Mouse (Mus musculus): ENCODE data around the gene Glt1d1. TPM values are rescaled to one million over a fixed set of nuclear protein-coding genes. Genes with fewer than 3 reads are reported as not detected.
"Not testable (repeated sequence)": the region's sequence is repeated elsewhere in the genome, so short reads cannot be mapped to it uniquely, and the experiment has no call there.

Glt1d1 gene
- total RNA-seq, 2 experiments from 2014 or later = not detected

DNA sequence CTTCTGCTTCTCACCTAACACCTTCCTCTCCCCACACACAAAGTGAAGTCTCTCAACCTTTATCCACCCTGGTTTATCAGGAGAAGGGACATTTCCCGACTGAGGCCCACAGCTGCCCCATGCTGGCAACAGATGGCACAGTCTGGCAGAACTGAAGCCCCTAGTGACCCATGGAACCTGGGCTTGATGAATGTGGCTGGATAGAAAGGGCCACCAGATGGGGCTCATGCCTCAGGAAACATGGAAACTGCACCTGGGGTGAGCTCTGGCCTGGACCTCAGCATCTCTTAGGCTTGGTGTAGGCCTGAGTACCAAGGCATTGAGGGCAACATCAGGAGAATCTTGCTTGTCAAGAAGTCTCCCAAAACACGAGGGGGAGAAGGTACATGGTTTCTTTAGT, 66.5 kb downstream of the Glt1d1 start:
- no peak for DNase-seq (ENCODE audit: low spot score)

DNA sequence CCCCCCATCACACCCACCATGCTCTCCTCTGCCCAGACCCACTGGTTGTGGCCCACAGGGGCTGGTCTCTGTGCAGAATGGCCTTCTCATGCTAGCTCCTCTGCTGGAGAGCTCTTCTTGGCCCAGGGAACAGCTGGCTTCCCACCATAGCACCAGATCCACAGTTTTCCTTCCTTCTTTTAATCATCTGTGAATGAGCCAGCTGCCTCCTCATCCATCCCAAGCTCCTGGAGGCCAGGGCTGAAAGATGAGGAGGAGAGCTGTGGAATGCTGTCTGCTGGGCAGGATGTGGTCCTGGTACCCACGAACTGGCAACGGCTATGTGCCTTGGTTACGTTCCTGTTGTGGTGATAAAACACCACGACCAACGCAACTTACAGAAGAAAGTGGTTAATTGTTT, 67.6 kb downstream of the Glt1d1 start:
- DNase-seq (ENCODE audit: low spot score) = no peak

DNA sequence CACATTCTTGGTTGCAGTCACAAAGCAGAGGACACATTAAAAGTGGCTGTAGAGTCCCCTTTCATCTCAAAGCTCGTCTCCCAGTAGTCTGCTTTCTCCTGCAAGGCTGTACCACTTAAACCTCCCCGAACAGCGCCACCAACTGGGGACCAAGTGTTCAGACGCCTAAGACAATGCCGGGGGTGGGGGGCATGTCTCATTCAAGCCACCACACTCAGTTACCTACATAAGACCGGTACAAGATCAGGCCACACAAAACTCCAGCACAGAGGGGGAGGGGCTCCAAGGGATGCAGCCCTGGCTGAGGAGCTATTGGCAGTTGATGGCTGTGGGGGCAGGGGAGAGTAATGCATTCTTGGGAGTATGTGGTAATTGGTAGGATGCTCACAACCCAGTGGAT, 68.1 kb downstream of the Glt1d1 start:
- no peak for DNase-seq (ENCODE audit: low spot score)

DNA sequence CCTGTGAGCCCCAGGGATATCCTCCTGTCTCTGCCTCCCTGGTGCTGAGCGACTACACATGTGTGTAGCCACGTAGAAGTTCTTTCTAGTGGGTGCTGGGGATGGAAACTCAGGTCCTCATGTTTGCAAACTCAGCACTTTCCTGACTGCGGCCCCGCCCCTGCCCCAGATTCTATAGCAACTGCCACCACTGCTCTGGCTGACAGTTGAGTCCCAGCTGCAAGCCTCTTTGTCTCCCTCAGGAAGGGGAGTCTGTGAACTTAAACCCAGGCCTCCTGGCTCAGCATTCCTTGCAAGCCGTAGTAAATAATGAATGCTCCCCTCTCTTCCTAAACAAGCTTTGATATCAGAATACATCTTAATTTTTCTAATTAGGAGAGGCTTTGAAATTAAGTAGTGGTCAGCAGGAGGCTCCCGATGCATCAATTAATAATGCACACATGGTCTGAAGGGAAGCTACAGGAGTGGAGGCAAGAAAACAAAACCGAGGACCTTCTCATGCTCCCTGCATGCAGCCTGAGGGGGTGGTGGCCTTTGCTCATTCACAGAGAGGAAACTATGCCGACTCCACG, 71.6 kb downstream of the Glt1d1 start:
- DNase-seq (ENCODE audit: low spot score) = no peak

DNA sequence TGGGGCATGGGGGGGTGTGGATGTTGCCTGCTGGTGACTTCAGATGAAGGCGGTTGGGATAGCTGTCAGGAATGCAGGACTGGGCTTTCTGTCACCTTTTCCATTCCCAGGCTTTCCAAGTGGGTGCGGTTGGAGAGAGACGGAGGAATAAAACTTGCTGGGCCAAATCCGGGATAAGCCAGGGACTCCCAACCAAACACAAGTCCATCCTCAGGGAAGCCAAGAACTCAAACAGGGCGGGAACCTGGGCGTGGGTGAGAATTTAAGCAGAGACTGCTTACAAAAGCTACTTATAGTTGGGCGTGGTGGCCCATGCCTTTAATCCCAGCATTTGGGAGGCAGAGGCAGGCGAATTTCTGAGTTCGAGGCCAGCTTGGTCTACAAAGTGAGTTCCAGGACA, 73.2 kb downstream of the Glt1d1 start:
- no peak for DNase-seq (ENCODE audit: low spot score)

DNA sequence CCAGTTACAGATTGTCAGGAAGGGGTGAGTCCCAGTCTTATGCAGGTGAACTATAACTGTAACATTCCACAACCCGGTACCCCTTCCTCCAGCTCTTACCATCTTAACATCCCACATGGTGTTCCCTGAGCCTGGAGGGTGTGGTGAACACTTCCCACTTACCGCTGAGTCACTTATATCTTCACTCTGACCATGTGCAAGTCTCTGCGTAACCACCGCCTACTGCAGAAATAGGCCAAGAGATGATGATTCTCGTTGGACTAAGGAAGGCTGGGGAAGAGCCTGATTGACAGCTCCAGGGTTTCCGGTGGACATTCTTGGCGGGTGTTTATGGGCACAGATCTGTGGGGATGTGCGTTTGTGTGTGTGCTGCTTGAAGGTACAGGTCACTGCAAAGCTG, 73.9 kb downstream of the Glt1d1 start:
- DNase-seq (ENCODE audit: low spot score) = no peak

DNA sequence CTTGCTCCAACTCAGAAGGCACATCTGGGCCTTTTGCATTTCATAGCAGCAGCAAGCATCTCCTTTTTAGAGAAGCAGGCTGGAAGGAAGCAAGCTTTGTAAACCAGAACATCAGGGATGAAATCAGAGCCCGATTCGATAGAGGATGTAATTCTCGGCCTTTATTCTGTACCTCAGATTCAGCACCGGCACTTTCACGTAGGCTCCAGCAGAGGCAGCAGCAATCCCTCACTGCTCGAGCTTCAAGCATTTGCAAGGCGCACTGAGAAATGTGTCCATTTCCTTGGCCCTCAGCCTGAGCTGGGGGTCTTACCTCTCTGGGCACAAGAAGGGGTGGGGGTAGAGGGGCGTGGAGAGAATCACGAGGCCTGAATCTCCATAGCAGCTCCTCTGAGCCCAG, 76.1 kb downstream of the Glt1d1 start:
- no peak for DNase-seq (ENCODE audit: low spot score)

DNA sequence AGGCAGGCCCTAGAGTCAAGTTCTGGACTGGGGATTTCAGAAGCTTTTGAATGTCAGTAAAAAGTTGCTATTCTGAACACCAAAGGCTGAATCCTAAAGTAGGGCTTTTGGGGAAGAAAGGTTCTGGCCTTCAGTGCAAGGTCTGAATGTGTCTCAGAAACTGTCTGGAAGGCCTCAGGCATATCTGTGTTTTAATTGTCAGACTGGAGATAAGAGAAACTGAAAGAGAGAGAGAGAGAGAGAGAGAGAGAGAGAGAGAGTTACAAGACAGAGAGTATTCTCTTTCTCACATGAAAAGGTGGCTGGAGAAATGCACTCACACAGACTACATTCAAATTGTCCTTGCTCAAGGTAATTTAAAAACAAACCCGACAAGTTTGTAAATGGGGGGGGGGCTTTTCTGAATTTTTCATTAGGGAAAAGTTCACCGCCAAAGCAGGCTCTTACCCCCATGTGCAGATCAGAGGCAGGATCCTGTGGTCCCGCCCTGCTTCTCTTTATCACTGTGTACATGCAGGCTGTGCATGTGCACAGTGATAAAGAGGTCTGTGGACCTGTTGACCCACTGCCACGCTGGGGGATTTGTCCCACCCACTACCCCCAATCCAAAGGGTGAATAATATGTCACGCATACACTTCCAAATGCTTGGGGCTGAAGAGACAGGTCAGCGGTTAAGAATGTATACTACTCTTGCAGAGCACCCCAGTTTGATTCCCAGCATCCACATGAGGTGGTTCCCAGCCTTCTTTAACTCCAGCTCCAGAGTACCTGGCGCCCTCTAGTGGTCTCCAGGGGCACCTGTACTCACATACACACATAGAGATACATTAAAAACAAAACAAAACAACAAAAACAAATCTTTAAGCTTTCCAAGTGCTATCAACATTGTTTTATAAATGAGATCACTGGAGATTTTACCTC, 83.0 kb downstream of the Glt1d1 start:
- no peak for DNase-seq (ENCODE audit: low spot score)

DNA sequence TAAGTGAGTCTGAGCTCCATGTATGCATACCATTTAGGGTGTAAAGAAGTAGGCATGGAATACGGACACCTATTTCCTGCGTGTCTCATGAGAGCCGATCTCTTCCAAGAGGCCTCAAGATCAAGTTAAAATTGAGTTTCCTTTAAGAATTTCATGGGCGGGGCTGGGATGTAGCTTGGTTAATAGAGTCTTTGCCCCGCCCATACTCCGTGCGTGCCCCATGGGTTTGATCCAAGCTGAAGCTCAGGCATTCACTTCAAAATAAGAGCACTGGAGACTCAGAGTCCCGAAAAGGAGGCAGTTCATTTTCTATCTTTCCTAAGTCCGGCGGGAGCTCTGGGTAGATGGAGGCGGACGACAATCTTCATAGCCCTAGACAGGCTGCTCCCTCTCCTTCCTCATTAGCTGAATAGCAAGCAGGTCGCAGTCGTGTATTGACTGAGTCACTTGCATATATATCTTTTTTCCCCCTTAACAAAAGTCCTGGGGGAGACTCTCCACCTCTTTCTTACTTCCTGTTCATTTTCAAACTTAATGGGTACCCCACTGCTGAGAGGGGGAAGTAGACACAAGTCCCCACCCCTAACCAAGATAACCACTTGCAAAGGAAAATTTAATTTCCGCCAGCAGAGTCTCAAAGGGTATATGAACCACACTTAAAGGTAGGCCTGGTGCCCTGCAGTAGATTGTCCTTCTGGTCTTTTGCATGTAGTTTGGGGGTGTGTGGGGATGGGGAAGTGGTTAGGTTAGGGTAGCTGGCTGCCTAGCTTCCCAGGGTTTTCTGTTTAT, 88.7 kb downstream of the Glt1d1 start:
- DNase-seq (ENCODE audit: low spot score) = peak; percentile 48

DNA sequence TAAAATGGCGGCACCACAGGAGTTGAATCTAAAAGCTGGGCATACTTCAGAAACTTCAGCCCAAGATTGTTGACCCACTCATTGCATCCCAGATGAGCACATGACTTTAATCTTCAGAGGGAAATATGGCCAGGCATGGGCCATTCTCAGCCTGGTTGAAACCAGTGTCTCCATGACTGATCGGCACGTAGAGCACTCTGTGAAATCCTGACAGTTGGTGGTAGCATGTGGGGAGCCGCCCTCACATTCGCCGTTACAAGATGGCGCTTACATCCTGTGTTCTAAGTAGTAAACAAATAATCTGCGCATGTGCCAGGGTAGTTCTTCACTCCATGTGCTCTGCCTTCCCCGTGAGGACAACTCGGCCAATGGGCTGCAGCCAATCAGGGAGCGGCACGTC, 90.1 kb downstream of the Glt1d1 start:
- DNase-seq (ENCODE audit: low spot score) = not testable (repeated sequence)

DNA sequence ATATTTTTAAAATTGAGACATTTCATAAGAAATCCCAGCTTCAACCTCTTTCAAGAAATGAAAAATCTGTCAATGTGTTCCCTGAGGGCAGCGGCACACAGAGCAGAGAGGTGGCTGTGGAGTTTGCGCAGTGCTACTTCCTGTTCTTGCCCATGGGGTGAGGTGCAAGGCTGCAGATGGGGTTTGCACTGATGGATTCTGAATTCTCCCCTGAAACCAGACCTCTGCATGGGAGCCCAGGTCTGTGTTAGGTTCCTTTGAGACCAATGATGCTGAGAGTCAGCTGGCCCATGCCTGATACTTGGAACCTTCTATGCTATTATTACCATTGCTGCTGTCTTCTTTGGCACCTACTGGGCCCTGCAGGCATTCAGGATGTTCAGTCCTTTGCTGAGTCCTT, 98.3 kb downstream of the Glt1d1 start:
- no peak for DNase-seq (ENCODE audit: low spot score)

DNA sequence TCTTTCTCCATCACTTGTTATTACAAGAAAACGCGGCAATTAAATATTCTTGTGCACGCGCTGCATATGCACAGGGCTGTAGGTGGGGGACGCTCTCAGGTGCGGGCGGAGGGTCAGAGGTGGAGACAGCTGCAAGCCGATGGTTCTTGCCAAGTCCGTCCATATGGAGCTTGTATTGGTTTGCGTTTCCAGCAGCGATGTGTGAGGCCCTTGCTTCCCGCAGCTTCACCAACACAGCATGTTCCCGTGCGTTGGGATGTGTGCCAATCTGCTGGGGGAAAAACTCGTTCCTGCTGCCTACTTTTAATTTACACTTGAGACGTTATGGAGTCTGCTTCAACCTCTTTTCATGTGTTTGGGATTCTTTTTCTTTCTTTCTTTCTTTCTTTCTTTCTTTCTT, 109.3 kb downstream of the Glt1d1 start:
- DNase-seq (ENCODE audit: low spot score) = no peak

DNA sequence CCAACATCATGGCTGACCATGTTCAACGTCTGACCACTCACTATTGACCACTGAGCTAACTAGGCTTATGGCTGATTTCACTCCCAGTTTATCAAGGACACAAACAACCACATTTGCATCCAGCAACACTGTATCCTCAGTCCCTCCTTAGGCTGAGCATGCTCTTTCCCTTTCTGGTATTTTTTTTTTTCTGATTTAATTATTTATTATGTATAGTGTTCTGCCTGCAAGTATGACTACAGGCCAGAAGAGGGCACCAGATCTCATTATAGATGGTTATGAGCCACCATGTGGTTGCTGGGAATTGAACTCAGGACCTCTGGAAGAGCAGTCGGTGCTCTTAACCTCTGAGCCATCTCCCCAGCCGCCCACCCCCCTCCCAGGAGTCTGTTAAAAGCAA, 117.5 kb downstream of the Glt1d1 start:
- not testable (repeated sequence) for DNase-seq (ENCODE audit: low spot score)

DNA sequence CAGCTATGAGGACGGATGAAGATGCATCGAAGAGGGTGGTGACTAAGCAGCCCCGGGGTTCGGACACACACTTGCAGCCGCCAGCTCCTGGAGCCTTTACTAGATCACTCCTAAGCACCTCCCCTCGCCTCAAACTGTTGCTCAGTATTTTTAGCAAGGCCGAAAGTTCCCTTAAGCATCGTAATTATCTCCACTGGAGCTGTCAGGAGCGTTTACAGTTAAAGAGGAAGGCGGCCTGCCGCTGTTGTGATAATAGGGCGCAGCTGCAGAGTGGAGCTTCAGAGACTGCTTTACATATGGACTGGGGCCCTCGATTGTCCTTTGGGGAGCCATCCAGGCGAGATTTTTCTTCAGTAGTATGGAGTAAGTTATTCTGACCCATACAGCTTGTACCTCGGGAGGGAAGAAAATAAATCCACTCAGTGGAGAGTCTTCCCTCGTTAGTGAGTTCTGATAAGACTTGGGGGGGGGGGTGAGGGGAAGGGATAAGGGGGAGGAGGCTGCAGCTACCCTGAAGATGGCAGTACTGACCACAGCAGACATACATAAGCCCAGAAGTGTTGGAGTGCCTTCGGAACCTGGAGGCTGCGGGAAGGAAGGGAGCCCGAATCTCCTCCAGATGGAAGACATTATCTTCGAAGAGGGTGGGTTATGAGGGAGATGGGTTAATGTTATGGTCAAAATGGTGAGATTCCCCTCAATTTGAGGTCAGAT, 119.4 kb downstream of the Glt1d1 start:
- DNase-seq (ENCODE audit: low spot score) = no peak

DNA sequence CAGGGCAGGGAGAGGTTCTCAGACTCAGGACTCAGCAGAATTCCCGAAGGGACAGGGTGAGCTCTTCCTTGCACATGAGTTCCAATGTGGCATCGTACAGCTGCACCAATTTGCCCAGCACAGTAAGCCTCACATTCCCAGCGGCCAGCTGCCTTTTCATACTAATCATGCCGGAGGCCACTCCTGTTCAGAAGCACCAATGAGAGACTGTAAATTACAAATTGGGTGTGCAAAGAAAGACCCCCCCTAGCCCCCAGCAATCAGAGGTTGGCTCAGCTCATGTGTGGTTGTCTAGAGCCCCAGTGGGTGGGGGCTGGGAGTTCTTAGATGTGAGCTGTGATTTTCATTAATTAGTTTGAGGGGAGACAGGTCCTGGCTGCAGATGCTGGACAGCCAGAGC, 123.5 kb downstream of the Glt1d1 start:
- no peak for DNase-seq (ENCODE audit: low spot score)

DNA sequence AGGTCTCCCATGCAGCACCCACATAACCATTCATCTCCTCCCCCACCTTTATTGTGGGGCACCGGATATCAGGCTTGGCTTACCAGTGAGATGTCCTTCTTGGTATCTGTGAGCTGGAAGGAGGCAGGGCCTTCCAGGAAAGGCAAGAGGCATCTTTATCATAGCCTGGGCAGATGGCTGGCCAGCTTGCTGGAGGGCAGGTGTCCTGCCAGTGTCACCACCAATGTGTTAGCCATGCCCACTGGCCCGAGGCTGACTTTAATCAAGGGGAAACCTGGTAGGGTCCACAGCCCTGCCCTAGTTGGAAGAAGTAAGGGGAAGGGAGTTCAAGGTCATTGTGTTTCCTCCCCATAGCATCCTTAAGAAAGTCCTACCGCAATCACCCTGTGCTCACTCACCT, 123.9 kb downstream of the Glt1d1 start:
- no peak for DNase-seq (ENCODE audit: low spot score)

DNA sequence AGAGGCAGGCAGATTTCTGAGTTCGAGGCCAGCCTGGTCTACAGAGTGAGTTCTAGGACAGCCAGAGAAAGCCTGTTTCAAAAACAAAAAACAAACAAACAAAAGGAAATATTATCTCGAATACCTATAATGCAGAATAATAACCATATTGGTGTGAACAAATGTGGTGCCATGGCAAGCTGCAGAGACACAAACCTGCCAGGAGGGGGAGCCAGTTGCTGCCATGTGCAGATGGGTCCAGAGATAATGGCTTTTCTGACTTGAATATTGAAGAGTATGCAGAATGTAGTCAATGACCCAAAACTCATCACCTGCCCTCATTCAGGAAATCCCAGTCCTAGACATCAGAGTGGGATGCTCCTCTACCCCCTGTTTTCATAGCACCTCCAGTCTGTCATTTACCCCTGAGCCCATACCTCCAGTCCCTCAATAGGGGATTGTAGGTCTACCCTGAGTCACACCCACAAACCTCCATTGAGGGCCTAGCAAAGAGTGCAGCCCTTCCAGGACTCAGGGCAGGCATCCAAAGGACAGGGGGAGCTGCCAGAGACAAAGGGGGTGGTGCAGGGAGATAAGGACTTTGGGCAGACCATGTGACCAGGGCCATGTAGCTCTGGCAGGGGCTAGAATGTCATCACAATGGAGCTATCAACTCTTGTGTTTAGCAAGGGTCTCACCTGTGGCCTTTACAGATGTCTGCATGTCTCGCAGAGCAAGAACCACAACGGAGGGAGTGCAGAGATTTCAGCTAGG, 124.8 kb downstream of the Glt1d1 start:
- no peak for DNase-seq (ENCODE audit: low spot score)

DNA sequence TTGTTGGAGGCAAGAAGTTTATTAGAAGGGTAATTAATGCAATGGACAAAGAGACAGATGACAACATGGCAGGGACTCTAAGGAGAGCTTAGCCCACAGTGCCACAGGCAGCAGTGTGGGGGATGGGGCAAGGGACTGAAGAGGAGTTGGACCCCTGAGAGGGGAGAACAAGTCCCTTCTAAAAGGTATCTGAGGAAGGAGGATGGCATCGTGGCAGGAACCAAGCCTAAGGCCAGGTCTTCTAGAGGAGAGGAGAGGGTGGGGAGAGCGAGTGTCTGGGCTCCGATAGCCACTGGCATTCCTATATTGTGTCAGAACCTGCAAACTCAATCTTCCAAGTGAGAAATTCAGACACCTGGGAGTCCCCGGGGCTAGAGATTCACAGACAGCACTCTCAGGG, 126.5 kb downstream of the Glt1d1 start:
- no peak for DNase-seq (ENCODE audit: low spot score)
